Mouse (Mus musculus): Measurements from ENCODE around the gene Ankrd11.
"Not testable (repeated sequence)": the region's sequence is repeated elsewhere in the genome, so short reads cannot be mapped to it uniquely, and the experiment has no call there.

Ankrd11 gene

GRCm38 (mm10) chr8:123040110-123040650 is 1.9 kb downstream of the Ankrd11 start:
- DNase-seq (ENCODE audit: low read depth in 1 of 2, low spot score in 2 of 2), result no peak

- DNase-seq (ENCODE audit: low read depth in 1 of 2, low spot score in 2 of 2), result no peak
Measured at GRCm38 (mm10) chr8:123039376-123040109, 2.5 kb downstream of the Ankrd11 start.

GRCm38 (mm10) chr8:123038351-123038750 is 3.7 kb downstream of the Ankrd11 start:
- DNase-seq (ENCODE audit: low read depth in 1 of 2, low spot score in 2 of 2), result no peak

- DNase-seq (ENCODE audit: low read depth in 1 of 2, low spot score in 2 of 2), result no peak
Measured at GRCm38 (mm10) chr8:123037487-123037886, 4.6 kb downstream of the Ankrd11 start.

GRCm38 (mm10) chr8:123036956-123037355 is 5.1 kb downstream of the Ankrd11 start:
- no peak for DNase-seq (ENCODE audit: low read depth in 1 of 2, low spot score in 2 of 2)

- no peak for DNase-seq (ENCODE audit: low read depth in 1 of 2, low spot score in 2 of 2)
Measured at GRCm38 (mm10) chr8:123034171-123034570, 7.9 kb downstream of the Ankrd11 start.

GRCm38 (mm10) chr8:123033431-123033830 is 8.6 kb downstream of the Ankrd11 start:
- DNase-seq (ENCODE audit: low read depth in 1 of 2, low spot score in 2 of 2), result no peak

- peak in 1 of 2 experiments; percentile 38 for DNase-seq (ENCODE audit: low read depth in 1 of 2, low spot score in 2 of 2)
Measured at GRCm38 (mm10) chr8:123032730-123033129, 9.3 kb downstream of the Ankrd11 start.

- no peak for DNase-seq (ENCODE audit: low read depth in 1 of 2, low spot score in 2 of 2)
Measured at GRCm38 (mm10) chr8:123031321-123031978, 10.6 kb downstream of the Ankrd11 start.

GRCm38 (mm10) chr8:123030091-123030490 is 12.0 kb downstream of the Ankrd11 start:
- not testable (repeated sequence) for DNase-seq (ENCODE audit: low read depth in 1 of 2, low spot score in 2 of 2)

GRCm38 (mm10) chr8:123027786-123028185 is 14.3 kb downstream of the Ankrd11 start:
- no peak for DNase-seq (ENCODE audit: low read depth in 1 of 2, low spot score in 2 of 2)

- DNase-seq (ENCODE audit: low read depth in 1 of 2, low spot score in 2 of 2), result no peak
Measured at GRCm38 (mm10) chr8:123025951-123026351, 16.1 kb downstream of the Ankrd11 start.

- DNase-seq (ENCODE audit: low read depth in 1 of 2, low spot score in 2 of 2), result no peak
Measured at GRCm38 (mm10) chr8:123024226-123024625, 17.9 kb downstream of the Ankrd11 start.

- no peak for DNase-seq (ENCODE audit: low read depth in 1 of 2, low spot score in 2 of 2)
Measured at GRCm38 (mm10) chr8:123022727-123023126, 19.4 kb downstream of the Ankrd11 start.

- peak in 1 of 2 experiments; percentile 44 for DNase-seq (ENCODE audit: low read depth in 1 of 2, low spot score in 2 of 2)
Measured at GRCm38 (mm10) chr8:123021259-123021658, 20.8 kb downstream of the Ankrd11 start.

GRCm38 (mm10) chr8:123020859-123021258 is 21.2 kb downstream of the Ankrd11 start:
- no peak for DNase-seq (ENCODE audit: low read depth in 1 of 2, low spot score in 2 of 2)

- DNase-seq (ENCODE audit: low read depth in 1 of 2, low spot score in 2 of 2), result no peak
Measured at GRCm38 (mm10) chr8:123020084-123020483, 22.0 kb downstream of the Ankrd11 start.

GRCm38 (mm10) chr8:123018484-123019164 is 23.5 kb downstream of the Ankrd11 start:
- no peak for DNase-seq (ENCODE audit: low read depth in 1 of 2, low spot score in 2 of 2)

GRCm38 (mm10) chr8:123017143-123017542 is 24.9 kb downstream of the Ankrd11 start:
- no peak for DNase-seq (ENCODE audit: low read depth in 1 of 2, low spot score in 2 of 2)

GRCm38 (mm10) chr8:123015074-123015473 is 27.0 kb downstream of the Ankrd11 start:
- DNase-seq (ENCODE audit: low read depth in 1 of 2, low spot score in 2 of 2), result no peak

GRCm38 (mm10) chr8:123014429-123014828 is 27.6 kb downstream of the Ankrd11 start:
- no peak for DNase-seq (ENCODE audit: low read depth in 1 of 2, low spot score in 2 of 2)

GRCm38 (mm10) chr8:123011321-123011720 is 30.8 kb downstream of the Ankrd11 start:
- no peak for DNase-seq (ENCODE audit: low read depth in 1 of 2, low spot score in 2 of 2)

All from monocyte, adult 2 months (primary cell).